Mouse (Mus musculus): ENCODE results near the gene Pf4. TPM values are rescaled to one million over a fixed set of nuclear protein-coding genes. Genes with fewer than 3 reads are reported as not detected.
"Not testable (repeated sequence)": the region's sequence is repeated elsewhere in the genome, so short reads cannot be mapped to it uniquely, and the experiment has no call there.

The Pf4 gene
- total RNA-seq, 2 experiments from 2014 or later: 33.7 to 39.4 TPM

GRCm38 (mm10) chr5:90785659-90786588 is 13.7 kb downstream of the Pf4 start, which contains the start of gene Cxcl3:
Gene Cxcl3 (plus strand): TSS chr5:90786103.
- intact Hi-C loops (cut with DNase I): no loop called here
- DNase-seq (ENCODE audit: low spot score): no peak

- intact Hi-C loops (cut with DNase I): loop anchor here (2.0 kb wide), 1 partner anchor 127 kb away; no protein-coding TSS in a partner anchor
- DNase-seq (ENCODE audit: low spot score): no peak
Measured at GRCm38 (mm10) chr5:90788114-90788513, 15.9 kb downstream of the Pf4 start.

DNA sequence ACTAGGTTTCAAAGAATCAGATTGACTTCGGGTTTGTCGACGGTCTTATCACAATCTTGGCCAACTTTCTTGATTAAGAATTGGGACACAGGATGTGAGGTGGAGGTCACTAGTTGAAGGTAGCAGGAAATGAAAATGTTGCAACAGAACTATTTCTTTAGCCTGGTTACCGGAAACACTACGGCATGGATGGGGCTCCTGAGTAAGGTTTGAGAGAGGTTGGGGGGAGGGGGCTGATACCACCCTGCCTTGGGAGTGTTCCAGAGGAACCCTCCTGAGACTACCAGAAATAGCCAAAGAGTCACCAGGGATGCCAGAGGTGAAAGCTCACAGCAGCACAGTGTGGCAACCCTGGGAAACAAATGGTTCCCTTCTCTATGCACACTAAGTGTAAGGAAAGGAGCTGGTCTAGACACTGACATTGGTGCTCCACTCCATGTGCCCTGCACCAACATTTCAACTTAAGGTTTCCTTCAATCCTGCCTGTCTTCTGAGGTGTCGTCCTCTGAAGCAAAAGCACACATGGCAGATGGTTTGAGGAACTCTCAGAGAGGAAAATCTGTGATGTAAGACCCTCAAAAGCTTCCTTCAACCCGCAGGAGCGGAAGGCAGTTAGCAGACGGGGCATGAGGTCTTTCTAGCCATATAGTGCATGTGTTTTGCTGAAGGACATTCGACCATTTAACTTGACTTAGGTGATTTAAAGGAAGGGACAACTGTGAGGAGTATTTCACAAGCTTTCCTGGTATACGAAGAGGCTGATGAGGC is 17.3 kb downstream of the Pf4 start:
- no peak for DNase-seq (ENCODE audit: low spot score)
- intact Hi-C loops (cut with DNase I): loop anchor here (2.0 kb wide), 1 partner anchor 129 kb away; no protein-coding TSS in a partner anchor

- intact Hi-C loops (cut with DNase I): no loop called here
- DNase-seq (ENCODE audit: low spot score): no peak
Measured at GRCm38 (mm10) chr5:90790074-90790502, 17.9 kb downstream of the Pf4 start.

DNA sequence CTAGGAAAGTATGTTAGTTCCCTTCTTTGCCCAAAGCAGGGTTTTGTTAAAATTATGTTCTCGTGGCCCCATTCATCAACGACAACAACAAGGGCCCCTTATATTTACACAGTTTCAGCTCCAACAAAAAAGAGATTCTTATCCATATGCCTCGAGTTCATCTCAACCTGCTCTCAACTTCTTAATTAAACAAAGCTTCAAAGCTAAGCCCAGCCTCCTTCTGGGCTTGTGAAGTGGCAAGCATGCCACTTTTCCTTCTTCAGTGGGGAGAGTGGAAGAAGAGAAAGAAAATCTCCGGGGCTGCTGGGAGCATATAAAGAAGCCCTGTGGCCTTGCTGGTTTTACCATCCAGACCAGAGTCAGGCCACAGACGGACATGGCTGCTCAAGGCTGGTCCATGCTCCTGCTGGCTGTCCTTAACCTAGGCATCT is 22.0 kb downstream of the Pf4 start, which contains the start of gene Cxcl15:
Cxcl15 (plus strand) TSS at position 340 of the 431 bp plus-strand sequence.
- no peak for DNase-seq (ENCODE audit: low spot score)
- intact Hi-C loops (cut with DNase I): no loop called here

DNA sequence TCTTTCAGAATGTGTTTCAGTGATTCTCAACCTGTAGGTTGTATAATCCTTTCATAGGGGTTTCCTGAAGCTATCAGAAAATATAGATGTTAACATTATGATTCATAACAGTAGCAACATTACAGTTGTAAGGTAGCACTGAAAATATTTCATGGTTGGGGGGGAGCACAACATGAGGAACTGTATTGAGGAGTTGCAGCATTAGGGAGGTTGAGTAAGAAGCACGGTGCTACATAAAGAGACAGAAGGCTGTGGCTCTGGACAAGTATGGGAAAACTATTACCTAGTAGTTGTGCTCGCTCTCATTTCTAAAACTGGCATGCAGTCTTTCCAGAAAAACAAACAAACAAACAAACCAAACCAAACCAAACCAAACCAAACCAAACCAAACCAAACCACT is 23.2 kb downstream of the Pf4 start:
- DNase-seq (ENCODE audit: low spot score); intact Hi-C loops (cut with DNase I): not testable (repeated sequence)

- DNase-seq (ENCODE audit: low spot score): no peak
- intact Hi-C loops (cut with DNase I): no loop called here
Measured at GRCm38 (mm10) chr5:90804574-90804973, 32.3 kb downstream of the Pf4 start.

GRCm38 (mm10) chr5:90806050-90806449 is 33.8 kb downstream of the Pf4 start:
- intact Hi-C loops (cut with DNase I): no loop called here
- no peak for DNase-seq (ENCODE audit: low spot score)

DNA sequence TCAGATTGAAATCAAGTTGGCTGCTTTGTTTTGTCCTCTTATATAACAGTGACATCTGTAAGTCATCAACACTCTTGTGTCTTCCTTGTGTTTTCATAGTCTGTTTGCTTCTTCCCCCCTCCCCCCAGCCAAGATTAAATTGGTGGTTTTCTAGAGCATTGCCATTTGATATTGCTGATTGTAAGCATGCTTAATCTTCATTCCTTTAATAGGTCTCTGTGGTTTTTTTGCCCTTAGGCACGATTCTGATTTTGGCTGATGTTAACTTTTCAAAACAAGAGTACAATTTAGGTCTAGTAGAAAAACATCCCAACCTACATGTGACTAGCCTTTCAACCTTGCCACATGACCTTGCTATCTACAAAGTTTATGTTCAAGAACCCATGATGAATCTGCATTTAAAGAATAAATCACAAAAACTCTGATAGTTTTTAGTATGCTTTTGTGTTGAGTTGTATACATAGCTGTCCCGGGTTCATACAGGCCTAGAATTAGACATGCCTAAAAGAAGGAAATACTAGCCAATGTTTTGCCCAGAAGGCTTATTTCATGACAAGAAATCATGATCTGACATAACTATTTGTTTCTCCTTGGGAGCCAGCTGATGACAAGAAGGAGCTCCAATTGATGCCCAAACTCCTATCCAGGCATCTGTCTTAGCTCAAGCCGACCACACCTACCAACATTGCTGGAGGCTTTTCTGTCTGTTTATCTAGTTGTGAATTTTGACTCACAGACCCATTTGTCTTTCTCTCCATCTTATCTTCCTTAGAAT is 35.1 kb downstream of the Pf4 start:
- DNase-seq (ENCODE audit: low spot score): no peak
- intact Hi-C loops (cut with DNase I): no loop called here

- no peak for DNase-seq (ENCODE audit: low spot score)
- intact Hi-C loops (cut with DNase I): no loop called here
Measured at GRCm38 (mm10) chr5:90819756-90820155, 47.5 kb downstream of the Pf4 start.

Small RNA genes within 50 kb of the gene (microRNA-seq; reads per million reads assigned to microRNA genes)
- not detected for gene Gm24322

Other genes starting within 250 kb of the Pf4 start
- not detected for gene 5830473C10Rik, start 211.3 kb upstream of the Pf4 start, total RNA-seq (2021)
- gene Rassf6, start 131.8 kb upstream of the Pf4 start, total RNA-seq (2021): not detected
- gene Cxcl5, start 13.1 kb upstream of the Pf4 start, total RNA-seq (2021): under 1 TPM; 0.17 to 0.18 TPM
- gene Ppbp, start 3.9 kb upstream of the Pf4 start, total RNA-seq (2021): 10 to 100 TPM in 1 of 2 experiments, 1 to 10 TPM in 1; 5.2 to 12.8 TPM
- gene Cxcl3, start 13.7 kb downstream of the Pf4 start, total RNA-seq (2021): not detected
- not detected for gene Cxcl15, start 22.1 kb downstream of the Pf4 start, total RNA-seq (2021)
- gene Cxcl1, start 118.8 kb downstream of the Pf4 start, total RNA-seq (2021): under 1 TPM; 0.55 to 0.64 TPM
- not detected for gene Cxcl2, start 131.4 kb downstream of the Pf4 start, total RNA-seq (2021)
- gene Mthfd2l, start 158.7 kb downstream of the Pf4 start, total RNA-seq (2021): 10 to 100 TPM; 10.3 to 12.6 TPM